Mouse (Mus musculus): Measurements from ENCODE around the gene Sult2a6. TPM values are rescaled to one million over a fixed set of nuclear protein-coding genes. Genes with fewer than 3 reads are reported as not detected.

Sult2a6 gene
- polyA plus RNA-seq (2012; rRNA removed; ENCODE audit: low replicate concordance), result not detected in 2 replicates

GRCm38 (mm10) chr7:14254770-14255169 is at the start of gene Sult2a6:
TSS of gene Sult2a6 (minus strand) at chr7:14254870.

Other genes with a start within 250 kb of the Sult2a6 start
- not detected in 2 replicates for gene Sult2a3, start 131.8 kb downstream of the Sult2a6 start, polyA plus RNA-seq (2012; rRNA removed; ENCODE audit: low replicate concordance)
- gene Obox8, start 78.7 kb upstream of the Sult2a6 start, polyA plus RNA-seq (2012; rRNA removed; ENCODE audit: low replicate concordance), result not detected in 2 replicates
- gene Sult2a8, start 191.9 kb upstream of the Sult2a6 start, polyA plus RNA-seq (2012; rRNA removed; ENCODE audit: low replicate concordance), result 0.27 TPM in 1 of 2 replicates, not detected in the other
- not detected in 2 replicates for gene Sult2a7, start 239.4 kb upstream of the Sult2a6 start, polyA plus RNA-seq (2012; rRNA removed; ENCODE audit: low replicate concordance)

Data from mammary gland, adult 2 months (tissue).